Mouse (Mus musculus) liver, postnatal 0 days (tissue): ENCODE data around the gene Fndc9.

Experiments
- CTCF ChIP-seq: sonication (generic); IDR thresholded peaks from 2 replicates; pipeline ENCODE4 v1.5.1; 2016; ENCODE audit warnings: antibody characterized with exemption, low read depth
- EP300 ChIP-seq: IDR thresholded peaks from 2 replicates; pipeline ENCODE4 v1.6.1; 2016; ENCODE audit warnings: antibody characterized with exemption, low read depth, mild to moderate bottlenecking

- TF ChIP-seq CTCF (no peak), EP300 (no peak)
Measured at GRCm38 (mm10) chr11:46204841-46205240, 30.5 kb upstream of the Fndc9 start.
